Mouse (Mus musculus): ENCODE results near the gene Dusp13. TPM values are rescaled to one million over a fixed set of nuclear protein-coding genes. Genes with fewer than 3 reads are reported as not detected.

Dusp13 gene
- total RNA-seq, 4 experiments from 2014 or later: 1.4 to 3.6 (median 2.5) TPM

DNA sequence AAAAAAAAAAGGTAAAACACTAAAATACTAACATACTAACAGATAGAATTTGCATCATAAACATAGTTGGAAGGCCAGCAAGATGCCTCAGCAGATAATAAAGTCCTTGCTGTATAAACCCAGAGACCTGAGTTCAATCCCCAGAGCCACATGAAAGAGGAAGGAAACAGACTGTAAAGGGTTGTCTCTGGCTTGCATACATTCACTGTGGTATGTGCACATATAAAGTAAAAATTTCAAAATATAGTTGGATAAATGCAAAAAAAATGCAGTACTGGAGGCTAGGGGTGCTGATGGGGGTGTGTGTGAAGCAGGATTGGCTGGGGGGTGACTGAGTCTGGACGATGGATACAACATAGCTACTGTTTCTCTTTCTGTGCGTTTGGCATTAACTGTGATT is 45.5 kb downstream of the Dusp13 start:
- no peak for DNase-seq (ENCODE audit: low spot score)

DNA sequence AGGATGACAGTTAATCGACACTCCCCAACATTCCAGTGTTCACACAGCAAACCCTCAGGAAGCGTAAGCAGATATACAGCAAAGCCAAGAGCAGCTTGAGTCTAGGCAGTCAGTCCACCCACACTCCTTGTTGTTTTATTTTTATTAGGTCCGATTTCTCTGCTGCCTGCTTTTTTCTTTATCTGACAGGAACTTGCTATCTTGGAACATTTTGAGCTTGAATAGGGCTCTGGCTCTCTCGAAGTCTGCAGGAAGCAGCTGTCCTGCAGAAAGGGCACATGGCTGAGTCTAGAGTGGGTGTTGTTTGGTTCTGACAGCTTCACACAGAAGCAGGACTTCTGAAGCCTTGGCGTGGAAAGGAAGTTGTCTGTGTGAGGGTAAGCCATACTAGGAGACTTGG is 47.7 kb downstream of the Dusp13 start:
- DNase-seq (ENCODE audit: low spot score): peak; percentile 44

- DNase-seq (ENCODE audit: low spot score): no peak
Observed at GRCm38 (mm10) chr14:21702691-21703090, 48.3 kb downstream of the Dusp13 start.

GRCm38 (mm10) chr14:21696186-21696830 is 54.7 kb downstream of the Dusp13 start:
- no peak for DNase-seq (ENCODE audit: low spot score)

DNA sequence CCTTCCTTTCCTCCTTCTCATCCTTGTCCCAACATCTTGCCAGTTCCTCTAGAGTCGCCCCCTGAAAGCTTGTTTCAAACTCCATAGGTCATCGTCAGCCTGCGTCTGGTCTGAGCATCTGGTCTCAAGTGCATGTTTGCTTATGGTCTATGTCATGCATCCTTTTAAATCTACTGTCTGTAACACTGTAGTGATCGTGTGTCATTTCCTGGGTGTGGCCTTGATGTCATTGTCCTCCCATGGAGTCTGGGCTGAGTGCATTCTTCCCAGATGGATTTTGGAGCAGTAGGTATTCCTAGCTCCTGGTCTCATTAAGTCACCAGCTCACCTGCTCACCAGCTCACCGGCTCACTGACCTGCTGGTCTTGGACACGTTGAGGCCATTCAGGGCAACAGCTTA is 56.0 kb downstream of the Dusp13 start:
- no peak for DNase-seq (ENCODE audit: low spot score)

DNA sequence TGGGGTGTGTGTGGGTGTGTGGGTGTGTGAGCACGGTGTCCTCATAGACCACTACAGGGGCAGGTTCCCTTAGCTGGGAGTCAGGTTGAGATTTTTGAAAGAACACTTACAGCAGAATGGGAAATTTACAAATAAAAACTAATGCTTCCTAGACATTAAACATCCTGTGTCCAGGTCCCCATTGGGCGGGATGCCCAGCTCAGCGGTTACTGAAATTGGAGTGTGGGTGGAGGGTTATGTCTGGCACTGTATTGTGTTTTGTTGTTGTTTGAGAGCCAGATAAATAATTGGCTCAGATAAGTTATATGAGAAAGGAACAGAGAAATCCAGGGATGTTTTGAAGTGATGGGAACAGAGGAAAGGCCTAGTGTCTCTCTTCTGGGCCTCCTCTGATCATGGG is 59.9 kb downstream of the Dusp13 start:
- no peak for DNase-seq (ENCODE audit: low spot score)

DNA sequence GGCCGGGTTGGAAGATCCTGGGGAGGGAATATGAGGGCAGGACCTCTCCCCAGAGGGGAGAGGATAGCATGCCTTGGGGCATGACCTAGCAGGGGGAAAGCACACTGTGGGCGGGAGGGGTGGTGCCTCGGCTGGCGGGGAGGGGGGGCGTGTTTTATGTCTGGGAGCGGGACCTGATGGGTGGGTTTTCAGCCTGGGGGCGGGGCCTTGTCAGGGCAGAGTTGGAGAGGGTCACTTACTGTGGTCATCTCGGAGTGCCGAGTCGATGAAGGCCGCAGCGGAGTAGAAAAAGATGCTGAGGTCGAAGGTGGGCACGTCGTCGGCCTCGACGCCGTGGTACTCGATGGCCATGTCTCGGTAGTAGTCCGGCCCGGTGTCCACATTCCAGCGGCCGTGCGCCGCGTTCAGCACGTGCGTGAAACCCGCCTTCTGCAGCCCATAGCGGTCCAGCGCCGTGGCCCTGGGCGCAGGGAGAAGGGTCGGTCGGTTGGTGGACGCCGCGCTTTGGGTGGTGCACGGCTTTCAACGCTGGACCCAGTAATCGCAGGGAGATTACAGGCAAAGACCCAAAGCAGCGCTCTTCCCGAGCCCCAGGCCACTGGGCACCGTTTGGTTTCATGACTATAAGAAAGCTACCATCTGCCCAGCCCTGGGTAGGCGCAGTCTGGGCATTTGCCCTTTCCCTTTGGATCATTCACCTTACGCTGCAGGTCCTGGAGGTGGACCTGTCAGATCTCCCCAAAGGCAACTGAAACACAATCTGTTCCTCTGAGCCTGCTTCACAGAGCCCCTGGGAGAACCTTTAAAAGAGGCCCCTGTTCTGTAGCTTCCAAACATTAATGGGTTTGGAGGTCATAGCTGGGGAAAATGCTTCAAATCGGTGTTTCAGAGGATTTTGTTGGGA is 64.4 kb downstream of the Dusp13 start:
- no peak for DNase-seq (ENCODE audit: low spot score)

GRCm38 (mm10) chr14:21685411-21686146 is 65.4 kb downstream of the Dusp13 start:
- no peak for DNase-seq (ENCODE audit: low spot score)

- DNase-seq (ENCODE audit: low spot score): no peak
Observed at GRCm38 (mm10) chr14:21683834-21684233, 67.1 kb downstream of the Dusp13 start.

Other genes starting within 250 kb of the Dusp13 start
- under 1 TPM in 2 of 4 experiments, not detected in 2; 0.37 to 0.47 TPM for gene Dupd1, start 36.6 kb downstream of the Dusp13 start, total RNA-seq (2022)
- 10 to 100 TPM; 29.6 to 38.3 (median 33.6) TPM for gene Samd8, start 650 bp downstream of the Dusp13 start, total RNA-seq (2022)
- gene Vdac2, start 74.1 kb upstream of the Dusp13 start, total RNA-seq (2022): 100 to 1,000 TPM; 468 to 498 (median 480) TPM
- 10 to 100 TPM in 2 of 4 experiments, 1 to 10 TPM in 2; 8.4 to 12.0 (median 10.3) TPM for gene Comtd1, start 97.8 kb upstream of the Dusp13 start, total RNA-seq (2022)
- 1 to 10 TPM; 1.9 to 2.2 (median 2.2) TPM for gene Zfp503, start 238.4 kb upstream of the Dusp13 start, total RNA-seq (2022)